Mouse (Mus musculus) liver, embryonic 14.5 days (tissue): ENCODE results near the gene Clec2d. TPM values are rescaled to one million over a fixed set of nuclear protein-coding genes. Genes with fewer than 3 reads are reported as not detected.
"Not testable (repeated sequence)": the region's sequence is repeated elsewhere in the genome, so short reads cannot be mapped to it uniquely, and the experiment has no call there.

ENCODE experiments used
- ATAC-seq: fragments of 200-750 bp; cut with Nextera tagmentation; 2 replicates; pipeline ENCODE4 v1.8.0; 2017; ENCODE audit warnings: moderate number of reproducible peaks, mild to moderate bottlenecking, moderate library complexity; ENCODE audit not compliant: insufficient read depth
- DNase-seq, 3 experiments: peaks; one replicate each; pipeline ENCODE4 v3.0.0-alpha.2; 2012 to 2013; ENCODE audit warnings: low read depth in 3 of 3, low spot score in 3 of 3
- H3K27ac ChIP-seq: fragments of 300-500 bp; sonication (generic); 2 replicates; pipeline ENCODE4 v1.5.1; 2014; ENCODE audit warnings: moderate library complexity, mild to moderate bottlenecking, control low read depth, inconsistent platforms
- H3K27me3 ChIP-seq: fragments of 300-500 bp; sonication (generic); 2 replicates; pipeline ENCODE4 v1.6.1; 2014; ENCODE audit warnings: mild to moderate bottlenecking, low read length, moderate library complexity; ENCODE audit not compliant: control insufficient read depth, insufficient read depth
- H3K36me3 ChIP-seq: fragments of 300-500 bp; sonication (generic); replicated peaks from 2 replicates; pipeline ENCODE4 v1.6.1; 2014; ENCODE audit warnings: low read depth; ENCODE audit not compliant: control insufficient read depth, insufficient read depth
- H3K4me1 ChIP-seq, 2 experiments: fragments of 200-500 bp in 1 of 2; fragments of 300-500 bp in 1 of 2; sonication (generic) in 1 of 2; replicated peaks; 2 replicates each; pipeline ENCODE4 v1.6.1; 2012 to 2014; ENCODE audit warnings: antibody characterized with exemption in 1 of 2, inconsistent platforms in 1 of 2, low read length in 1 of 2; ENCODE audit not compliant: control insufficient read depth in 2 of 2, insufficient read depth in 2 of 2
- H3K4me2 ChIP-seq: fragments of 300-500 bp; sonication (generic); 2 replicates; pipeline ENCODE4 v1.6.1; 2014; ENCODE audit warnings: low read depth, mild to moderate bottlenecking, control low read depth, moderate library complexity
- H3K4me3 ChIP-seq, 2 experiments: fragments of 200-500 bp in 1 of 2; fragments of 300-500 bp in 1 of 2; sonication (generic) in 1 of 2; 2 replicates each; pipeline ENCODE4 v1.5.1; 2012 to 2014; ENCODE audit warnings: low read depth in 2 of 2, low read length in 2 of 2, mild to moderate bottlenecking in 2 of 2, control low read depth in 1 of 2, inconsistent platforms in 1 of 2, moderate library complexity in 1 of 2; ENCODE audit not compliant: insufficient read depth in 1 of 2
- H3K9ac ChIP-seq: fragments of 300-500 bp; sonication (generic); replicated peaks from 2 replicates; pipeline ENCODE4 v1.6.1; 2014; ENCODE audit warnings: mild to moderate bottlenecking, control low read depth, moderate library complexity
- H3K9me3 ChIP-seq: fragments of 300-500 bp; sonication (generic); 2 replicates; pipeline ENCODE4 v1.6.1; 2016; ENCODE audit warnings: low read length, mixed read lengths; ENCODE audit not compliant: control insufficient read depth
- CTCF ChIP-seq: IDR thresholded peaks from 2 replicates; pipeline ENCODE4 v1.5.1; 2016; ENCODE audit warnings: antibody characterized with exemption, low read depth, control low read depth
- EP300 ChIP-seq: IDR thresholded peaks from 2 replicates; pipeline ENCODE4 v1.6.1; 2016; ENCODE audit warnings: antibody characterized with exemption, low read depth
- WGBS: fragments of 180-500 bp; shearing (Covaris S2); extraction: QIAGEN DNeasy Blood & Tissue Kit; methylation state at CpG from one replicate; pipeline ENCODE4 v1.1.7; 2014; ENCODE audit not compliant: insufficient replicate concordance; 5-methylcytosine and 5-hydroxymethylcytosine counted together
- polyA plus RNA-seq, 2 experiments: library from polyadenylated mRNA; depleted of rRNA in 1 of 2; stranded (reverse) in 1 of 2; unstranded in 1 of 2; fragments of >200 nt; fragmentation: Nextera tagmentation in 1 of 2; extraction: Ambion mirVana in 1 of 2; gene quantifications; 2 replicates each; pipeline versions ENCODE4 v1.2.1 to v1.2.3; 2012 to 2014

The Clec2d gene
- polyA plus RNA-seq, 2 experiments, result 0.22 to 6.6 TPM

- no peak for TF ChIP-seq EP300
- no peak for TF ChIP-seq CTCF
- no peak for ATAC-seq
- DNase-seq, result no peak
- Histone ChIP-seq H3K9me3 (no peaks in the 10 kb centered on the region), H3K9ac (no peak overlapping the region), H3K36me3 (no peaks in the 10 kb centered on the region), H3K4me3 (no peak overlapping the region), H3K27ac (no peak overlapping the region), H3K27me3 (no peaks in the 10 kb centered on the region), H3K4me2 (no peak overlapping the region), H3K4me1 (no peaks in the 10 kb centered on the region)
Measured at GRCm38 (mm10) chr6:129174836-129175235, 5.6 kb upstream of the Clec2d start.

- Histone ChIP-seq H3K4me2 (no peak overlapping the region), H3K4me1 (no peaks in the 10 kb centered on the region), H3K9me3 (no peaks in the 10 kb centered on the region), H3K27me3 (no peaks in the 10 kb centered on the region), H3K9ac (no peak overlapping the region), H3K4me3 (no peak overlapping the region), H3K36me3 (no peaks in the 10 kb centered on the region), H3K27ac (no peak overlapping the region)
- TF ChIP-seq CTCF, result no peak
- TF ChIP-seq EP300, result no peak
- ATAC-seq (no peak), DNase-seq (peak in 1 of 3 experiments; percentile 15)
Measured at GRCm38 (mm10) chr6:129175612-129176011, 4.8 kb upstream of the Clec2d start.

GRCm38 (mm10) chr6:129176621-129177020 lies 3.8 kb upstream of the Clec2d start:
- Histone ChIP-seq H3K4me3 (no peak overlapping the region), H3K9me3 (no peaks in the 10 kb centered on the region), H3K4me2 (no peak overlapping the region), H3K4me1 (no peaks in the 10 kb centered on the region; a peak in 1 of 4 replicates), H3K27ac (no peak overlapping the region), H3K9ac (no peak overlapping the region), H3K27me3 (no peaks in the 10 kb centered on the region), H3K36me3 (no peaks in the 10 kb centered on the region)
- DNase-seq (no peak), ATAC-seq (no peak)
- no peak for TF ChIP-seq EP300
- TF ChIP-seq CTCF, result no peak
- WGBS, result 48% methylated on average over 1 of the region's 1 CpGs

GRCm38 (mm10) chr6:129179281-129179680 lies 1.1 kb upstream of the Clec2d start:
- Histone ChIP-seq H3K27ac (no peak overlapping the region), H3K4me1 (peaks cover 0 to 2% of the 10 kb centered on the region in 2 experiments; a peak in 1 of 4 replicates), H3K36me3 (peaks cover 2% of the 10 kb centered on the region; the same call in 1 of the 2 replicates), H3K4me2 (no peak overlapping the region), H3K27me3 (no peaks in the 10 kb centered on the region), H3K4me3 (no peak overlapping the region), H3K9me3 (no peaks in the 10 kb centered on the region), H3K9ac (no peak overlapping the region)
- no peak for ATAC-seq
- TF ChIP-seq CTCF (no peak), EP300 (no peak)
- 61% methylated on average over 2 of the region's 2 CpGs for WGBS
- DNase-seq, result no peak

GRCm38 (mm10) chr6:129179831-129180230 lies 584 bp upstream of the Clec2d start:
- H3K9ac ChIP-seq, H3K4me3 ChIP-seq, H3K36me3 ChIP-seq, H3K4me1 ChIP-seq, DNase-seq, ATAC-seq, H3K9me3 ChIP-seq, H3K4me2 ChIP-seq, H3K27me3 ChIP-seq, H3K27ac ChIP-seq: not testable (repeated sequence)
- 18% methylated on average over 1 of the region's 1 CpGs for WGBS
